Mouse (Mus musculus): ENCODE measurements around the gene Zdhhc7.

Gene Zdhhc7

DNA sequence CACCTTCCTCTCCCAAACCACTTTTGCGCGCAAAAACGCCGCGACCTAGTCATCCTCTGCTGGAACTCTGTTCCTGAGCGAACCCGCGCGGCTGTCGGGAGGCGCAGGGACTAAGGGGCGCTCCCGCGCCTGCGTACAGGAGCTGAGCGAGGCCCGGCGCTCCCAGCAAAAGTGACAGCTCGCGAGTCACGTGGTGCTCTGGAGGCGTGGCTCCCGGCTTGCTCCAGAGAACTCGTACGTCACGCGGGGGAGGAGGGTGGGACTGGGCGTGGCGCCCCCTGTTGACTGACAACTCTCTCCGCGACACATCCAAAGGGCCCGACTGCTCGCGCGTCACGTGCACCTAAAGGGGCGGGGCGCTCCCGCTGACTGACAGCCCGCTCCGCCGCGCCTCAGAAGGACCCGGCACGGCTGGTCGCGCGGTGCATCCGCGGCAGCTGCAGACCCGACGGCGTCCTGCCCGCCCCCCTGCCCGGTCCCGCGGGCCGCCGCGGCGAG is 12.5 kb upstream of the Zdhhc7 start, which contains the start of gene 6430548M08Rik:
6430548M08Rik (plus strand) TSS at position 395 of the 498 bp plus-strand sequence.
- peak; percentile 100 for DNase-seq

DNA sequence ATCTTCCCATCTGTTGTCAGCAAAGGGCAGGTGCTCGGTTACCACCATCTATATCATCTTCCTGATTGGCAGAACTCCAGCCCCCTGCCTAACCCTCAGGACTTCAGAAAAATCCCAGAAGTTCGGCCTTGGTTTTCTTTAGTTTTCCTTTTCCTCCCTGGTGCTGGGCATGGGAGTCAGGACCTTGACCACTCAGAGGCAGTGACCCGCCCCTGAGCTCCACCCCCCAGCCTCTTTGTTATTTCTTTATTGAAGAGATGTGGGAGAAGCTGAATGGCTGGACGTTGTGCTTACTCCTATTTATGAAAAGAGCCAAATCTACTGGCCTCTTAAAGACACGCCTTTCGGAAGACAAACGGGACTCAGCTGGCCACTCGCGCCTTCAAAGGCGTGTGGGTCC is 12.0 kb upstream of the Zdhhc7 start:
- no peak for DNase-seq

DNA sequence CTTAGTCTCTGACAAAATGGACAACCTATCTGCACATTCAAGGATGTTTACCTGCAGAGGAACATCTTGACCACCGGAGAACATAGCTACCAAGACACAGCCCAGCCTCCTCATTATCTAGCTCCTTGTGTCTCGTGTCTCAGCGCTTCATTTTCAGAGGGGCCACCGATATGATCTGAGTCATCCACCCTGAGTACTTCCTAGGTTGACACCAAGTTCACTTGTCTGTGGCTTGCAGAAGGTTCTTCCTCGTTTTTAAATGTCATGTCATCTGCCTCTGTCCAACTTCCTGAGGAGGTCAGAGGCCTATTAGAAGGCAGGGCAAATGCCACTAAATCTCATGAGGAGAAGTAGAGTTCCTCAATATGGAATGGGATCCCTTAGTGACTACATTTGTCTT is 11.3 kb upstream of the Zdhhc7 start:
- peak; percentile 96 for DNase-seq

DNA sequence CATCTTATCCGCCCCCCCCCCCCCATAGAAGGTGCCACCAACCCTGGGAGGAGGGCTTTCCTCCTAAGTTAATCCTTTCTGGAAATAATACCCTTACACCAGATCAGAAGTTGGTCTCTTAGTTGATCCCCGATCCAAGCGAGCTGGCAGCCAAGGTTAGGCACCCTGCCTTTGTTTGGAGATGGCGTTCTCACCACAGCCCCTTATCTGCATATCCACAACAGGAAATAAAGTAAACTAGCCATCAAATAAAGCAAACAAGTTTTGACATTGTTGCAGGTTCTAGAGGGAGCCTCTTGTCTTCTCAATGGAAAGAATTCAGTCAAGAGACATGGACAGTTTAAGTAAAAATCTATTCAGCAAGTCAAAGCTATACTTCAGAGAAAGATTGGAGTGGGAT is 10.1 kb upstream of the Zdhhc7 start:
- no peak for DNase-seq

DNA sequence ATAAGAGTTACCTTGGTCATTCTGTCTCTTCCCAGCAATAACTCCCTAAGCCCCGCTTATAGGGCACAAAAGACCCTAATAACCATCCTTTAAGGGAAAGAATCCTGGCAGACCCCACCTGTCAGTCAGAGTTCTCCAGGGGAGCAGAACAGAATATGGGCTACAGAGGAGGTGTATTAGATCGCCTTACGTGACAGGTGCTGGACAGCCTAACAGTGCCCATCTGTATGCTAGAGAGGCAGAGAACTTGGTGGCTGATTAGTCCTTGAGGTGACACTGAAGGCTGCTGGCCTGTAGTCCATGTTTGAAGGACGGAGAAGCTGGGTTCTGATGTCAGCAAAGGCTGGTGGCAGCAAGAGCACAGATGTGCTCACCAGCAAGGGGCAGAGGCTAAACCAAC is 9.7 kb upstream of the Zdhhc7 start:
- no peak for DNase-seq

DNA sequence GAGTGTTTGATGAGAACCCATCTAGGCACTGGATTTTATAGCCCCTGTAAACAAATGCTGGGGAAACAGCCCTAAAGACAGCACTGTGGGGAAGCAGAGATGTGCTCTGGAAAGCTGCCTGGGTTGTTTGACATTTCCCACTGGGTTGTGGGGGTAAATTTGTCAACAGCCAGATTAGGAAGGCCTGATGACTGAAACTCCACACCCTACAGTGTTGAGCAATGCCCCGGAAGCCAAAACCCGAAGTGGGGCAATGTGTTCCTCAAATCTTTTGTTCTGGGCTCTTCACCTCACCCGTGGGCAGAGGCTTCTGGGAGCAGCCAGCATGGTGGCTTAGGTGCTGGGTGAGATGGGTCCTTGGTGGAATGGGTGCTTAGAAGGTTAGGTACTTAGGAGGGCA is 7.9 kb upstream of the Zdhhc7 start:
- peak; percentile 97 for DNase-seq

DNA sequence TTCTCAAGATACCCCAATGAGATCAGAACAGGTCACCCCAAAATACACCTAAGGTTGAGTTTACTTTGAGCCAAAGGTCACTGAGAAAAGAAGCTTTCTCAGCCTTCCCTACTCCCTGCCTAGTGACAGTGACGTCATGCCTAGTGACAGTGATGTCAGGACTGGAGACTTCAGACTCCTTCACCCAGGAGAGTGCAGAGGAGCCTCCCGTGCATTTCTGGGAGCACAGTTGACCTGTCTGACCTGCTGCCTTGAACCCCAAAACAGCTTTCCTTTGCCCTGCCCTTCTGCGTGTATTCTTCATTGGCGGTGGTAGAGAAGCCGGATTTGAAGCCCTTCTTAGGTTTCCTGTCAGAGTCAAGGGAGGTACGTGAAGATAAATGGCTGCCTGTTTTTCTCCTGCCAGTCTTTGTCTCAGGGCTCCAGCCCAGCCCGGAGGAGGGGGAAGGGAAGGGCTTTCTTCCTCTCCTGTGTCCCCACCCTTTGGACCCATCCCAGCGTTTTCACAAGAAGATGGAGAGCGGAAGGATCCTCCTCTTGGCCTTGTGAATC is 3.5 kb upstream of the Zdhhc7 start:
- DNase-seq = peak; percentile 99

DNA sequence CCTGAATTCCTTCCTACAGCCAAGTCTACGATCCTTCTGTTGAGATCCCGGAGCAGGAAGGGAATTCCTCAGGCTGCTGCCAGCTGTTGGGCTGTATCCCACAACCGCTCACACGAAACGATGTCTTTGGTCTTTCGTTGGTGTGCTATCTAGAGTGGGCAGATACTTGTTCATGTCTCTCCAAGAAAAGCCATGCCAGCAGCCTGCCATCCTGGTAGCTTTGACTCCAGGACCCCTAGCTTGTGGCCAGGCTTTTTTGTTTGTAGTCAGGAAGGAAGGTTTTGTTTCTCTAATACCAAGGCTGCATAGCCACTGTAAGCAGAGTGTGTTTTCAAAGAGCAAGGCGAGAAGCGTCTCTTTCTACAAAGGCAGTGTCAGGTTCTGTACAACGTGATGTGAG is 2.6 kb upstream of the Zdhhc7 start:
- no peak for DNase-seq

DNA sequence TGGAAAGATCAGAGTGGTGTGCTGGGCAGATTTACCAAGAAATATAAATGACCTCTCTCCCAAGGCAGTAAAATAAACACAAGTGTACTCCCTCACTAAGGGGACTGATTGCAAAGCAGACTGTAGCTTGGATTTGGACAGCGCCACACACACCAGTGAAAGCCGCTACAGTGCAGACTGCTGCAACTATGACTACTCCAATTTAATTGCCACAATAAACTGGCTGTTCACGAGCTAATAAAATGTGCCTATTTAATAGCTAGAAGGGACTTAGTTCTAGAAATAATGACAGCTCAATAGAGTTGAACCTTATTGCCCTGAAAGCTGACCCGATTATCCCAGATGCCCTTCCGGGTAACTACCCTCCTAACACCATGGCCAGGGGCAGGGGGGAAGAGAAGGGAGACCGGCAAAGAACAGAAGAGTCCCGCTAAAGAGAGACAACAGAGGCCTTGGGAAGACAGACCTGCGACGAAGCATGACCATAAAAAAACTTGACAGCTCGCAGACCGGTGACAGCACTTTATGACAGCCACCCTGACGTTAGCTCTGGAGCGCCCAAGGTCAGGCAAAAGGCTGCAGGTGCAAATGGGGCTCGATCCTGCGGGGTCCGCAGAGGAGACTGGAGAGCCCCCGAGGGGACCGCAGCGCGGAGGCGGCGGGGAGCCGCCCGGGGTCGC is 754 bp downstream of the Zdhhc7 start:
- no peak for DNase-seq

DNA sequence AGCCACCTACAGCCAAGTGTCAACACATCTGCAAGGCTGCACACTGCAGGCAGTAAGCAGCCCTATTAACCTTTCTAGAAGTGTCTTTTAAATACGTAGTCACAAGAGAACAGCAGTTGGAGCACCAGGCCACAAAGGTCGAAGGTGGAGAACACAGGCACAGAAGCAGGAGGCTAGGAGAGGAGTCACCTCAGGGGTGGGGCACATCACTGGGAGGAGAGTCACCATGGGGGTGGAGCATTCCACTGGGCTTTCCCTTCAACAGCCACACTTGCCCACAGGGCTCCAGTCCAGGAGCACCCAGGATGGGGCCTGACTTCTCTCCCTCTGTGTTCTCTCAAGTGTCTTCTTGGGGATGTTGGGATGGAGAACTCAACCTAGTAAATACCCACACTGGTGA is 4.8 kb downstream of the Zdhhc7 start:
- DNase-seq = no peak

DNA sequence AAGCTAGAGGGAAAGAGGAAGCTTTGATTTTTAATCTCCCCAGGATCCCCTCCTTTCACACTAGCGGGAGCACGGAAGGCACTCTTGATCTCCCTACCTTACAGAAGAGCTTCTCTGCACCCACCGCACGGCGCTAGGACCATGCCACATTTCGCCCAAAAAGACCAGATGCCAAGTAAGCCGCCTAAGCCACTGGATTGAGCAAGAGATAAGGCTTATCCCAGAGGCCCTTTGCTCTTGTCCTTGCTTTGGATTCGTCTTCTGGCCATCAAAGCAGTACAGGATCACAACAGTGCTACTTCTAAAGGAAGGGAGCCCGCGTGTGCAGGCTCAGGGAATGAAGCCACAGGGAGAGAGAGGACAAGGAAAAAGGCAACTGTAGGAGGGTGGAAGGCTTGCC is 6.5 kb downstream of the Zdhhc7 start:
- no peak for DNase-seq

DNA sequence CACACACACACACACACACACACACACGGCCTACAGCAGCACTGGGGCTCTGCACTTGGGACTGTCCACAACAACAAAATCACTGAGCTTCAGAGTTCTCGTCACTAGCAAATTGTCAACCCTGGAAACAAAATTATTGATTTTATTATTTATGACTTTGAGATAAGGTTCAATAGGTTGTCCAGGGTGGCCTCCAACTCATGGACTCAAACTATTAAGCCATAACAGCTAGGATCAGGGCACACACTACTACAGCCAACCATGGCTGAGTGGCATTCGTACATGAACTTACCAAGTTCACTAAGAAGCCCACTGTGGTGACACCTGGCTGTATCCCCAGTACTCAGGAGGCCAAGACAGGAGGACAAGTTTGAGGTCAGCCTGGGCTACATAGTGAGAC is 8.2 kb downstream of the Zdhhc7 start:
- DNase-seq = no peak

DNA sequence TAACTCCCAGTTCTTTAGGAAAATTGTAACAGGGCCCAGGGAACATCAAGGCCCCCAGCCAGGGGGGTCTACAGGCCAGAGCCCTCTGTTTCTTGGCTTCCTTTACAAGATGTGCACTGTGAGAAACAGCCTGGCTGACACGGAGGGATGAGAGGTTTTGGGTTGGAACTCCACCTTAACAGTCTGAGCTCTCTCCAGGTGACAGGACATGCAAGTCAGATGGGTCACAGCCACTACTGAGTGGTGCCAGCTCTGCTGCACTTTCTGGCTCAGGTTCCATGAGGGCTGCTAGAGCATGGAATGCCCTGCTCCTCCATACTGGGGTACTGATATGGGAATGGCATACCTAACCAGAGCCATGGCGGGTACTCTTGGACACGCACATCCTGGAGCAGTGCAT is 10.2 kb downstream of the Zdhhc7 start:
- no peak for DNase-seq

DNA sequence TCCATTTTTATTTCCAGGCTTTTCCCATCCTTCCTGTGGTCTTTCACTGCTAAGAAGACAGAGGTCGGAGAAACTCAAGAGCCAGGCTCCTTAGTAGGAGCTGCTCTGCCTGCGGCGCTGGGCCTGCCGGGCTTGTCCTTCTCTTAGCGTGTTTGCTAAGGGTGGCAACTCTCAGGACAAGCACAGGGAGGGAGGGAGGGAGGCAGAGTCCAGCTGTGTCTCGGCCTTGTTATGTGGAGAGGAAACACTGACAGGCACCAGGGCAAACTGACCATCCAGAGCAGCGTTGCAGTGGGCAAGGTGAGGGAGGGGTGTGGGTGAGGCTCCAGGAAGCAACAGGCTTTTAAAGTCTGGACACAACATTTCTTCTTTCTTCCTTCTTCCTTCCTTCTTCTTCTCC is 11.8 kb downstream of the Zdhhc7 start:
- DNase-seq = no peak

DNA sequence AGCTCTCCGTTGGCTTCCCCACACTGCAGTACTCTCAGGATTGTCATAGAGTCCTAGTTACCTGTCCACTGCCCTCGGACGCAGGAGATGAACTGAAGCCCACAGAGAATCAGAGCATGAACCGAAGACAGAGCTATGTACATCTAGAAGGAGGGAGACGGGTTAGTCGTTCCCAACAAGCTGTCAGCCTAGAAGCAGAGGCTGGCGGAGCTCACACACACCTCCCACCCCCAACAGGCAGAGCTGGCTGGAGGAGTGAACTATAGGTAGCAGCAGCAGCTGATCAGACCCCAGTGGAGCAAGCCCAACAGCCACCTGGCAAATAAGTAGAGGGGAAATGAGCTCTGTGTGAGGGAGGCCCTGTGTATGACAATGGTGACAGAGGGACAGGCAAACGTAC is 16.5 kb downstream of the Zdhhc7 start:
- DNase-seq = no peak

DNA sequence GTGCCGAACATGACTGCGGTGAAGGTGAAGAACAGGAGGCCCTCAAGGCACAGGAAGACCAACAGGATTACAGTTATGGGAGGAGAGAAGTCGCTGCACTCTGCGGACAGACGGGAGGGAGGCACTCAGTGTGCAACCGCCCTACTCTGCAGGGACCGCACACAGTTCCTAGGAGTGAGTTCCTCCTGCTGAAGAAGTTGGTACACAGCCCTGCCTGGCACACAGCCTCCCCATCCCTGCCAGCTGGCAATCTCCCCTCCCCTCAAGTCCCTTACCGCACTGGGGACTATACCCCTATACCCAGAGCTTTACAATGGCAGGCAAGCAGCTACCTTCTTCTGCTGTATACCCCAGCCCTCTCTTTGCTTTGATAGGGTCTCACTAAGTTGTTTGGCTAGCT is 18.0 kb downstream of the Zdhhc7 start:
- DNase-seq = no peak

DNA sequence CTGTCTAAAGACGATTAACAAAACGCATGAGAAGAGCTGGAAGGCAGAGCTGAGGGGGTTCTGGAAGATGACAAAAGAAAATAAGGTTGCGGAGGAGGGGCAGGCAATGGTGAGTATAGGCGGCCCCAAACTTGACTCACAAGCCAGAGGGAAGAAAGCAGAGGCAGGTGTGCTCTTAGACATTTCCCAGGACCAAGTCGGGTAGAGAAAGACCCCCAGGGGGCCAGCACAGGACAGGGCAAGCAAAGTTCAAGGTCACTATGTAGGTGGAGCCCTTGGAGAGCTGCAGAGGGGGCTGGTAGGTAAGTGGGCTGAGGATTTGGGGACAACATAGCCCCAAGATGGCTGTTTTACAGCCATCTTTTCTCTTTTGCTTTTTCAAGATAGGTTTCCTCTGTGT is 21.9 kb downstream of the Zdhhc7 start:
- no peak for DNase-seq

DNA sequence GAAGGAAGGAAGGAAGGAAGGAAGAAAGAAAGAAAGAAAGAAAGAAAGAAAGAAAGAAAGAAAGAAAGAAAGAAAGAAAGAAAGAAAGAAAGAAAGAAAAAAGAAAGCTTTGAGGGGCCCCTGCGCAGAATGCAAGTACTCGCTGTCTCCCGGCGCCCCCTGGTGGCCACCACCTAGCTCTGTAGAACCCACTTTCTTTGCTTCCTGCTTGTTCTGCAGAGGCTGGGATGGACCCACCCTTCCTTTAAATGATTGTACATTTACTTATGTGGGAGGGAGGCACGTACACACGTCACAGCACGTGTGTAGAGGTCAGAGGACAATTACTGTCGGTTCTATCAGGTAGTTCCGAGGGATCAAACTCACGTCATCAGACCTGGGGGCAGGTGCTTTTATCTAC is 23.2 kb downstream of the Zdhhc7 start:
- peak; percentile 94 for DNase-seq

DNA sequence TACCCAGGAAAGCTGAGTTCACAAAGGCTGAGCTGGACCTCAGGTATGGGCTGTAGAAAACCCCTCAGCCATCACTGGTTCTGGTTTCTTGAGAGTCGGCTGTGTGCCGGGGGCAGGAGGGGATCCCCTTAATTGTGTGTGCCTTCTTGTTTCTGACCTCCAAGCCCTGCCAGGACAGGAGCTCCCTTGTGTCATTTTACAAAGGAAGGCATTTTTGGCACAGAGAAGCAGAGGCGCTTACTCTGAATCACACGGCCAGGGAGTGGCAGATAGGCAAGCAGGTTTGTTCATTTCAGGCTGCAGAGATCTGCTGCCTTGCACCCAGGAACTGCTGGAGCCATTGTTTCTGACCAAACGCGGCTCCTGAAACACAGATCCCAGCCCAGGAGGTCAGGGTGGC is 25.9 kb downstream of the Zdhhc7 start:
- DNase-seq = no peak

DNA sequence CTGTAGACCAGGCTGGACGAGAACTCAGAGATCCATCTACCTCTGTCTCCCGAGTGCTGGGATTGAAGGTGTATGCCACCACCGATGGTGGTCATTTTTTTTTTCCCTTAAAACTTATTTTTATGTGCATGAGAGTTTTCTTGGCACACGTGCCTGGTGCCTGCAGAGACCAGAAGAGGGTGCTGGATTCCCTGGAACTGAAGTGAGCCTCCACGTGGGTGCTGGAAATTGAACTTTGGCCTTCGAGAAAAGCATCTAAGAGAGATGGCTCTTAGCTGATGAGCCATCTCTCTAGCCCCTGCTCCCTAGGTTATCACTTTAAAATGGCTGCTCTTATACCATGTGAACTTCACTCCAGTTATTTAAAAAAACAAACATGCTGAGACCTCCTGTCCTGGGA is 26.8 kb downstream of the Zdhhc7 start:
- no peak for DNase-seq

DNA sequence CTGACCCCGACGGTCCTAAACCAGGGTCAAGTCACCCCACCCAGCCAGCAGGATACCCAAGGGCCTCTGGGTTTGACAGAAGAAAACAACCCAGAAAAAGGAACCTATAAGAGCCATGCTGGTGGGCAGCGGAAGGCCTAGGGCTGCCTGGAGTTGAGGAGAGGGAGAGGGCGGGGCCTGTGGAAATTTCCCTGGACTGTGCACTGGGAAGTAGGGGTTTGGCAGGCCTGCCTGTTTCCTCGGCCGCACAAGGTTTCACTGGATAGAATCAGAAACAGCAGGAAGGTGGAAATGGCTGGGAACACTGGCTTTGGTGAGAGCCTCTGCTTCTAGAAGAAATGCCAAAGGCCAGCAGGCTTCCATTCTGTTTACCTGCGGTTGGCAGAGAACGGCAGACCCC is 28.5 kb downstream of the Zdhhc7 start:
- peak; percentile 96 for DNase-seq

DNA sequence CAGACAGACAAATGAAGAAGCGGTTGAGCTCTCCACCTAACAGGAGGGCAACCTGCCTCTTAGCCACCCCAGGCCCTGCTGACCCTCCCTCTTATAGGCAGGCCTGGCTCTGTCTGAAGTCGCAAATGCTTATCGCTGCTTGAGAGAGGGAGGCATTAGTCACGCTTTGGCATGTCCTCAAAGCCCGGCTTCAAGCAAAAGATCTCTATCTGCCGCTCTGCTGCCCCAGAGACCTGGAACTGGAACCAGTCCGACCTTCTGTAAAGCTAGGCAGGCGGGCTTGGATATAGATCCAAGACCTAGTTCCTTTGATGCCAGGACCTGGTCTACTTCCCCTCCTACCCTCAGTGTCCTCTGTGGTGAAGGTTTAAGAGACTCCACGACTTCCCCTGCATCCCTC is 29.0 kb downstream of the Zdhhc7 start:
- DNase-seq = peak; percentile 95

DNA sequence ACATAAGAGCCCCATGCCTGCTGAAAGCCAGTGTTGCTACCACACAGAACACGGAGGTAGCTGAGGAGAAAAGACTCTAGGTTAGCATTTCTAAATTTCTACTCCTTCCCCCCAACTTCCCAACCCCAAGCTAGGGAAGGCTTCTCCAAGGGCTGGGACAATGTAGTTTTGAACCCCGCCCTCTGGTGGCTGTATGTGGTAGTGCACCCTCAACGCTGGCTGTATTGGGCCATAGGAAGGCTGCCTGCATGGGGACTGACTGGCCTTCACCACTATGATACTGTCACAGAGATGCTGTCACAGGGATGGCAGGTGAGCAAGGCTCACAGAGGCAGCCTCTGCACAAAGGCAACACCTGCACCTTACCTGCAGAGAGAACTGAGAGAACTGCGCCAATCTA is 29.6 kb downstream of the Zdhhc7 start:
- DNase-seq = peak; percentile 98

DNA sequence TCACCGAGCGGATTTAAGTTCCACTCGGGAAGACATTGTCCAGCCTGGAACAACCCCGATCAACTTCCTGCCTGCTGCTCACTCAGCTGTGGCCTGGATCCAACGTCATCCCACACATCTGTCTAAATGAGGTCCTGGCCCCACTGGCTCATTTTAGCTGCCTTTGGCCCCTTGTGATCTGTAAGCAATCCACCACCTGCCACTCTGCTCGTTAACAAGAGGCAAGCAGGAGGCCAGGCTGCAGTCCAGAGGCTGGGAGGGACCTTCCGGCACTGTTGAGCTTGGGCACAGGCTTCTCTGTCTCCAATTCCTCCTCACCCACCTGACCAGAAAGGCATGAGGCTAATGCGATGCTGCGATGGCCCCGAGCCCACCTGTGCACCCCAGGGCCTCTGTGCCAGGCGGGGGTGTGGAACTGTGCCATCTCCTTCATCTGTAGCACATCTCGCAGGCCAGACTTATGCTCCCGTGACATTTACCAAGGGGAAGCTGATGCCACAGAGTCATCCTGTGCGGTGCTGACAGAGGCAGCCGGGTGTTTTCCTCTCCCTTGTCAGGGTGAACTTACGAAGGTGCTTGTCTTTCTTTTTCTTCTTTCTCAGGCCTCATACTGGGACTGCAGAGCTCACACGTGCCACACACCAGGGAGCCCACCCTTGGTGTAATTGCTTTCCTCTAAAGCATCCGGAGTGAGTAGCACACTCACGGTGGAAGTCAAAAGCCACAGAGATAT is 33.2 kb downstream of the Zdhhc7 start:
- peak; percentile 99 for DNase-seq

Data from heart, adult 11 months (tissue).